Mouse (Mus musculus): ENCODE measurements around the gene Akap17b.

Akap17b gene

GRCm38 (mm10) chrX:36586629-36587303 lies 58.4 kb downstream of the Akap17b start:
- no peak for DNase-seq

- DNase-seq: no peak
Measured at GRCm38 (mm10) chrX:36562079-36562478, 83.1 kb downstream of the Akap17b start.

GRCm38 (mm10) chrX:36561650-36562049 lies 83.5 kb downstream of the Akap17b start:
- peak; percentile 80 for DNase-seq

GRCm38 (mm10) chrX:36560170-36560569 lies 85.0 kb downstream of the Akap17b start:
- no peak for DNase-seq
